Mouse (Mus musculus) heart, embryonic 16.5 days (tissue): ENCODE data around the gene Washc1. TPM values are rescaled to one million over a fixed set of nuclear protein-coding genes. Genes with fewer than 3 reads are reported as not detected.
"Not testable (repeated sequence)": the region's sequence is repeated elsewhere in the genome, so short reads cannot be mapped to it uniquely, and the experiment has no call there.

ENCODE experiments used
- ATAC-seq: fragments of 200-750 bp; cut with Nextera tagmentation; replicated peaks from 2 replicates; pipeline ENCODE4 v1.8.0; 2017; ENCODE audit warnings: moderate number of reproducible peaks; ENCODE audit not compliant: insufficient read depth, low FRiP score; ENCODE audit errors: extremely low read depth
- H3K27ac ChIP-seq: fragments of 300-500 bp; sonication (generic); 2 replicates; pipeline ENCODE4 v1.5.1; 2014; ENCODE audit warnings: mild to moderate bottlenecking, low read length, control low read depth, moderate library complexity
- H3K27me3 ChIP-seq: fragments of 300-500 bp; sonication (generic); 2 replicates; pipeline ENCODE4 v1.6.1; 2014; ENCODE audit warnings: low read length, mixed read lengths; ENCODE audit not compliant: control insufficient read depth, insufficient read depth
- H3K36me3 ChIP-seq: fragments of 300-500 bp; sonication (generic); 2 replicates; pipeline ENCODE4 v1.6.1; 2014; ENCODE audit not compliant: control insufficient read depth, insufficient read depth
- H3K4me1 ChIP-seq: fragments of 300-500 bp; sonication (generic); 2 replicates; pipeline ENCODE4 v1.6.1; 2014; ENCODE audit warnings: low read length, mixed read lengths; ENCODE audit not compliant: control insufficient read depth, insufficient read depth
- H3K4me2 ChIP-seq: fragments of 300-500 bp; sonication (generic); 2 replicates; pipeline ENCODE4 v1.6.1; 2014; ENCODE audit warnings: low read depth, mild to moderate bottlenecking, control low read depth, low read length
- H3K4me3 ChIP-seq: fragments of 300-500 bp; sonication (generic); 2 replicates; pipeline ENCODE4 v1.5.1; 2014; ENCODE audit warnings: mild to moderate bottlenecking, control low read depth, low read length
- H3K9ac ChIP-seq: fragments of 300-500 bp; sonication (generic); 2 replicates; pipeline ENCODE4 v1.6.1; 2014; ENCODE audit warnings: low read length, control low read depth
- H3K9me3 ChIP-seq: fragments of 300-500 bp; sonication (generic); replicated peaks from 2 replicates; pipeline ENCODE4 v1.6.1; 2016; ENCODE audit warnings: low read length; ENCODE audit not compliant: control insufficient read depth
- WGBS: fragments of 180-500 bp; shearing (Covaris S2); extraction: QIAGEN DNeasy Blood & Tissue Kit; methylation state at CpG from one replicate; pipeline ENCODE4 v1.1.7; 2014; 5-methylcytosine and 5-hydroxymethylcytosine counted together
- polyA plus RNA-seq: library from polyadenylated mRNA; unstranded; fragments of >200 nt; fragmentation: Nextera tagmentation; extraction: Ambion mirVana; gene quantifications from 2 replicates; pipeline ENCODE4 v1.2.1, GENCODE M21; 2015

Gene Washc1
- polyA plus RNA-seq, 1 experiment from 2014 or later, result 32.0 TPM

DNA sequence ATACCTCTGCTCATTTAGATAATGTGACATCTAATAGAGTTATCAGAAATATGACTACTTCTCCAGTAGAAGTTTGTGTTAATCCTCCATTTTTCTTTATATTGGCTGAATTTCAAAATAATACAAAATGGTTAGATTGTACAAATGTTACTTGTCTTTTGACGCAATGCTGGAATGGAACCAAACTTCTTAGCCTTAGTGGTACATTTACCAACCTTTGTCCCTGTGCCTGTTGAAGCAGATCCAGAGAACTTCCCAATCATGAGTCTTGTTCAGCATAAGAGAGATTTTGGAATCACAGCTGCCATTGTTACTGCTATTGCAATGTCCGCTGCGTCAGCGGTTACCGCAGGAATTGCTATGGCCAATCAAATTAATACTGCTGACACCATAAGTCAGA lies 55.8 kb downstream of the Washc1 start:
- H3K9me3 ChIP-seq, H3K36me3 ChIP-seq, H3K9ac ChIP-seq, H3K27me3 ChIP-seq, H3K4me1 ChIP-seq, H3K4me2 ChIP-seq, H3K4me3 ChIP-seq, ATAC-seq, H3K27ac ChIP-seq: not testable (repeated sequence)
- WGBS, result 96% methylated on average over 5 of the region's 5 CpGs

Other genes starting within 250 kb of the Washc1 start
- gene Ralbp1, start 225.7 kb upstream of the Washc1 start, polyA plus RNA-seq, result 53.7 and 54.8 TPM in 2 replicates
- gene Twsg1, start 160.3 kb upstream of the Washc1 start, polyA plus RNA-seq, result 101 and 105 TPM in 2 replicates
- gene Ankrd12, start 34.5 kb upstream of the Washc1 start, polyA plus RNA-seq, result 19.3 and 21.5 TPM in 2 replicates
- 721 and 751 TPM in 2 replicates for gene Ndufv2, start 10.0 kb upstream of the Washc1 start, polyA plus RNA-seq
- gene Ddx11, start 12.0 kb downstream of the Washc1 start, polyA plus RNA-seq, result 10.4 and 11.0 TPM in 2 replicates